Mouse (Mus musculus): ENCODE data around the gene Gm10134. TPM values are rescaled to one million over a fixed set of nuclear protein-coding genes. Genes with fewer than 3 reads are reported as not detected.

Gene Gm10134
- polyA plus RNA-seq, 1 experiment from 2014 or later, result 0.89 TPM

GRCm38 (mm10) chr2:28523643-28524117 is 17.8 kb downstream of the Gm10134 start:
- H3K4me1 ChIP-seq (replicated peaks), result peaks cover 58% of the 10 kb centered on the region
- 0 out of 2 replicates have a peak, but pooled peaks have one; percentile 18 for ATAC-seq (ENCODE audit: insufficient number of reproducible peaks, insufficient read depth, low FRiP score, low TSS enrichment, low read depth)
- peak overlapping the region; percentile 51; the same call in 1 of the 2 replicates for H3K27ac ChIP-seq
- no peak overlapping the region for H3K9ac ChIP-seq (replicated peaks)
- H3K4me3 ChIP-seq (replicated peaks), result no peak overlapping the region
- H3K27me3 ChIP-seq, result no peaks in the 10 kb centered on the region
- 11% methylated on average over 5 of the region's 5 CpGs for WGBS
- no peak overlapping the region for H3K4me2 ChIP-seq
- no peaks in the 10 kb centered on the region for H3K9me3 ChIP-seq
- peaks cover 14% of the 10 kb centered on the region; the same call in 1 of the 2 replicates for H3K36me3 ChIP-seq

GRCm38 (mm10) chr2:28524406-28524805 is 18.5 kb downstream of the Gm10134 start:
- Histone ChIP-seq H3K4me3 (replicated peaks) (no peak overlapping the region), H3K9ac (replicated peaks) (no peak overlapping the region), H3K4me1 (replicated peaks) (peaks cover 65% of the 10 kb centered on the region), H3K36me3 (peaks cover 11% of the 10 kb centered on the region; the same call in 1 of the 2 replicates), H3K4me2 (no peak overlapping the region), H3K27ac (peak overlapping the region; percentile 35), H3K9me3 (no peaks in the 10 kb centered on the region), H3K27me3 (no peaks in the 10 kb centered on the region)
- no peak for ATAC-seq (ENCODE audit: insufficient number of reproducible peaks, insufficient read depth, low FRiP score, low TSS enrichment, low read depth)
- WGBS, result 83% methylated on average over 10 of the region's 10 CpGs

GRCm38 (mm10) chr2:28525219-28525942 is 19.5 kb downstream of the Gm10134 start:
- H3K36me3 ChIP-seq, result peaks cover 10% of the 10 kb centered on the region; the same call in 1 of the 2 replicates
- WGBS, result 16% methylated on average over 11 of the region's 11 CpGs
- H3K4me1 ChIP-seq (replicated peaks), result peaks cover 73% of the 10 kb centered on the region
- ATAC-seq (ENCODE audit: insufficient number of reproducible peaks, insufficient read depth, low FRiP score, low TSS enrichment, low read depth), result peak; percentile 23; the same call in 1 of the 2 replicates
- H3K9ac ChIP-seq (replicated peaks), result no peak overlapping the region; the same call in 1 of the 2 replicates
- no peak overlapping the region for H3K4me3 ChIP-seq (replicated peaks)
- peak overlapping the region; percentile 79 for H3K27ac ChIP-seq
- H3K4me2 ChIP-seq, result peak overlapping the region; percentile 17; the same call in 1 of the 2 replicates
- H3K27me3 ChIP-seq, result no peaks in the 10 kb centered on the region
- no peaks in the 10 kb centered on the region for H3K9me3 ChIP-seq

- 45% methylated on average over 12 of the region's 12 CpGs for WGBS
- Histone ChIP-seq H3K9me3 (no peaks in the 10 kb centered on the region), H3K27me3 (no peaks in the 10 kb centered on the region), H3K4me2 (no peak overlapping the region), H3K4me3 (replicated peaks) (no peak overlapping the region), H3K4me1 (replicated peaks) (peaks cover 71% of the 10 kb centered on the region), H3K36me3 (peaks cover 10% of the 10 kb centered on the region; the same call in 1 of the 2 replicates), H3K27ac (peak overlapping the region; percentile 79), H3K9ac (replicated peaks) (no peak overlapping the region; the same call in 1 of the 2 replicates)
- no peak for ATAC-seq (ENCODE audit: insufficient number of reproducible peaks, insufficient read depth, low FRiP score, low TSS enrichment, low read depth)
Measured at GRCm38 (mm10) chr2:28525943-28526876, 20.3 kb downstream of the Gm10134 start.

GRCm38 (mm10) chr2:28527436-28528353 is 21.8 kb downstream of the Gm10134 start:
- Histone ChIP-seq H3K9ac (replicated peaks) (no peak overlapping the region), H3K27ac (no peak overlapping the region), H3K4me2 (no peak overlapping the region), H3K27me3 (no peaks in the 10 kb centered on the region), H3K36me3 (no peaks in the 10 kb centered on the region), H3K9me3 (no peaks in the 10 kb centered on the region), H3K4me1 (replicated peaks) (peaks cover 75% of the 10 kb centered on the region), H3K4me3 (replicated peaks) (no peak overlapping the region)
- WGBS, result 85% methylated on average over 20 of the region's 20 CpGs
- no peak for ATAC-seq (ENCODE audit: insufficient number of reproducible peaks, insufficient read depth, low FRiP score, low TSS enrichment, low read depth)

- no peaks in the 10 kb centered on the region for H3K9me3 ChIP-seq
- no peak overlapping the region for H3K9ac ChIP-seq (replicated peaks)
- no peak overlapping the region for H3K4me2 ChIP-seq
- no peak for ATAC-seq (ENCODE audit: insufficient number of reproducible peaks, insufficient read depth, low FRiP score, low TSS enrichment, low read depth)
- no peak overlapping the region for H3K27ac ChIP-seq
- H3K36me3 ChIP-seq, result no peaks in the 10 kb centered on the region
- peaks cover 80% of the 10 kb centered on the region for H3K4me1 ChIP-seq (replicated peaks)
- H3K4me3 ChIP-seq (replicated peaks), result no peak overlapping the region
- H3K27me3 ChIP-seq, result no peaks in the 10 kb centered on the region
- 81% methylated on average over 7 of the region's 7 CpGs for WGBS
Measured at GRCm38 (mm10) chr2:28528354-28528730, 22.4 kb downstream of the Gm10134 start.

- Histone ChIP-seq H3K36me3 (no peaks in the 10 kb centered on the region), H3K9ac (replicated peaks) (0 out of 2 replicates have a peak overlapping the region, but pooled peaks have one; percentile 27), H3K9me3 (no peaks in the 10 kb centered on the region), H3K4me3 (replicated peaks) (no peak overlapping the region), H3K27ac (peak overlapping the region; percentile 56), H3K27me3 (no peaks in the 10 kb centered on the region), H3K4me1 (replicated peaks) (peaks cover 85% of the 10 kb centered on the region), H3K4me2 (no peak overlapping the region)
- whole genome bisulfite sequencing, result 79% methylated on average over 4 of the region's 4 CpGs
- no peak for ATAC-seq (ENCODE audit: insufficient number of reproducible peaks, insufficient read depth, low FRiP score, low TSS enrichment, low read depth)
Measured at GRCm38 (mm10) chr2:28529856-28530255, 24.0 kb downstream of the Gm10134 start.

- H3K4me2 ChIP-seq, result no peak overlapping the region
- no peak for ATAC-seq (ENCODE audit: insufficient number of reproducible peaks, insufficient read depth, low FRiP score, low TSS enrichment, low read depth)
- peak overlapping the region; percentile 56; the same call in 1 of the 2 replicates for H3K27ac ChIP-seq
- H3K4me1 ChIP-seq (replicated peaks), result peaks cover 85% of the 10 kb centered on the region
- no peaks in the 10 kb centered on the region for H3K27me3 ChIP-seq
- H3K9ac ChIP-seq (replicated peaks), result no peak overlapping the region
- no peaks in the 10 kb centered on the region for H3K9me3 ChIP-seq
- no peaks in the 10 kb centered on the region for H3K36me3 ChIP-seq
- WGBS, result 57% methylated on average over 7 of the region's 7 CpGs
- H3K4me3 ChIP-seq (replicated peaks), result no peak overlapping the region
Measured at GRCm38 (mm10) chr2:28530311-28530710, 24.4 kb downstream of the Gm10134 start.

GRCm38 (mm10) chr2:28532938-28533771 is 27.3 kb downstream of the Gm10134 start:
- 2% methylated on average over 49 of the region's 49 CpGs for WGBS

More at GRCm38 (mm10) chr2:28532938-28533771, 27.3 kb downstream of the Gm10134 start:
- Histone ChIP-seq H3K36me3 (no peaks in the 10 kb centered on the region; the same call in 1 of the 2 replicates), H3K27me3 (no peaks in the 10 kb centered on the region), H3K9ac (replicated peaks) (peak overlapping the region; percentile 77), H3K4me1 (replicated peaks) (peaks cover 85% of the 10 kb centered on the region), H3K4me2 (peak overlapping the region; percentile 87), H3K9me3 (no peaks in the 10 kb centered on the region), H3K4me3 (replicated peaks) (peak overlapping the region; percentile 68), H3K27ac (peak overlapping the region; percentile 92)
- ATAC-seq (ENCODE audit: insufficient number of reproducible peaks, insufficient read depth, low FRiP score, low TSS enrichment, low read depth), result peak; percentile 90

Measured in limb, embryonic 12.5 days (tissue).